Mouse (Mus musculus): ENCODE results near the gene Brsk1.

The Brsk1 gene

DNA sequence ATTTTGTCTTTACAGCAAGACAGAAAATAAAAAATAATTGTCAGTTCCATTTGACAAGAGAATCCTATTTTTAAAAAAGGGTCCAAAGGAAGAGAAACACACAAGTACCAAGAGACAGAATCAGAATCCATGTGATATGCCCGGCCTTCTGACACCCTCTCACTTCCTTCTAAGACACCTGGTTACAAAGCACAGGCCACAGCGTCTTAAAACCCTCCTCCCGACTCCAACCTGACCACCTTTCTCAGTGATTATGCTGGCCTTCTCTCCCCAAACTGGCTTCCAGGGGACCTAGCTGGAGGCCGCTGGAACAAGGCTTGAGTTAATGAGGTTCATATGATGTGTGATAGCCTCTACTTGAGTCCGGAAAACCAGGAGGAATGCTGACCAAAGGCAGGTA is 37.1 kb upstream of the Brsk1 start:
- peaks cover 45% of the 10 kb centered on the region for H3K36me3 ChIP-seq (ENCODE audit: insufficient read depth, low read length)
- no peak for TF ChIP-seq POU5F1 (IDR thresholded peaks at IDR 0.05; ENCODE audit: borderline replicate concordance, low read length)
- TF ChIP-seq NANOG (IDR thresholded peaks at IDR 0.05; ENCODE audit: borderline replicate concordance, low read length): no peak
- no peak for TF ChIP-seq CTCF (conservative IDR thresholded peaks at IDR 0.05; ENCODE audit: low read length)
- no peak overlapping the region for H3K4me3 ChIP-seq (replicated peaks; ENCODE audit: low read length)
- H3K27me3 ChIP-seq (ENCODE audit: insufficient read depth, low read length): no peaks in the 10 kb centered on the region
- H3K9me3 ChIP-seq (ENCODE audit: low read length): no peaks in the 10 kb centered on the region
- H3K4me1 ChIP-seq (replicated peaks; ENCODE audit: low read depth, low read length): peaks cover 67% of the 10 kb centered on the region

DNA sequence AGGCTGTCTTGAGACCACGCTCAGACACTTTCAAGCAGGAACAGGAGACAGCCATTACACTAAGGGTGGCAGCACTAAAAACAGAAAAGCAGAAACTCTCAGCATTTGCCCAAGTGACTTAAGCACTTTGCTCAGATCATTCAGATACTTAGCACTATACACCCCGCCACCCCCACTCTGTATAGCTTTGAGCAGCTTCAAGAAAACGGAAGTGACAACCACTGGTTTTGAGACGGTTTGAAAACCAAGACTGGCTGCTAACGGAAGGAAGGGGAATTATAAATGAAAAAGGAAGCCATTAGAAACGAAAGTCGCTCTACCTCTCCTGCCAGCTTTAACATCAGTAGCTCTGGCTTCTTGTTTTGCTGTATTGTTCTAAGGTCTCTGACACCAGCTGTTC is 36.6 kb upstream of the Brsk1 start:
- H3K36me3 ChIP-seq (ENCODE audit: insufficient read depth, low read length): peaks cover 45% of the 10 kb centered on the region
- no peaks in the 10 kb centered on the region for H3K27me3 ChIP-seq (ENCODE audit: insufficient read depth, low read length)
- peaks cover 67% of the 10 kb centered on the region for H3K4me1 ChIP-seq (replicated peaks; ENCODE audit: low read depth, low read length)
- no peaks in the 10 kb centered on the region for H3K9me3 ChIP-seq (ENCODE audit: low read length)
- H3K4me3 ChIP-seq (replicated peaks; ENCODE audit: low read length): no peak overlapping the region
- TF ChIP-seq CTCF (conservative IDR thresholded peaks at IDR 0.05; ENCODE audit: low read length) (no peak), POU5F1 (IDR thresholded peaks at IDR 0.05; ENCODE audit: borderline replicate concordance, low read length) (no peak), NANOG (IDR thresholded peaks at IDR 0.05; ENCODE audit: borderline replicate concordance, low read length) (no peak)

- no peaks in the 10 kb centered on the region for H3K9me3 ChIP-seq (ENCODE audit: low read length)
- no peak for TF ChIP-seq POU5F1 (IDR thresholded peaks at IDR 0.05; ENCODE audit: borderline replicate concordance, low read length)
- TF ChIP-seq NANOG (IDR thresholded peaks at IDR 0.05; ENCODE audit: borderline replicate concordance, low read length): no peak
- TF ChIP-seq CTCF (conservative IDR thresholded peaks at IDR 0.05; ENCODE audit: low read length): no peak
- H3K4me3 ChIP-seq (replicated peaks; ENCODE audit: low read length): no peak overlapping the region
- H3K27me3 ChIP-seq (ENCODE audit: insufficient read depth, low read length): no peaks in the 10 kb centered on the region
- H3K36me3 ChIP-seq (ENCODE audit: insufficient read depth, low read length): peaks cover 45% of the 10 kb centered on the region
- H3K4me1 ChIP-seq (replicated peaks; ENCODE audit: low read depth, low read length): peaks cover 67% of the 10 kb centered on the region
Observed at GRCm38 (mm10) chr7:4654221-4654620, 36.2 kb upstream of the Brsk1 start.

- Histone ChIP-seq H3K36me3 (ENCODE audit: insufficient read depth, low read length) (peaks cover 47% of the 10 kb centered on the region), H3K27me3 (ENCODE audit: insufficient read depth, low read length) (no peaks in the 10 kb centered on the region), H3K4me3 (replicated peaks; ENCODE audit: low read length) (no peak overlapping the region), H3K9me3 (ENCODE audit: low read length) (no peaks in the 10 kb centered on the region), H3K4me1 (replicated peaks; ENCODE audit: low read depth, low read length) (peaks cover 77% of the 10 kb centered on the region)
- no peak for TF ChIP-seq NANOG (IDR thresholded peaks at IDR 0.05; ENCODE audit: borderline replicate concordance, low read length)
- TF ChIP-seq POU5F1 (IDR thresholded peaks at IDR 0.05; ENCODE audit: borderline replicate concordance, low read length): no peak
- no peak for TF ChIP-seq CTCF (conservative IDR thresholded peaks at IDR 0.05; ENCODE audit: low read length)
Observed at GRCm38 (mm10) chr7:4655393-4655792, 35.0 kb upstream of the Brsk1 start.

DNA sequence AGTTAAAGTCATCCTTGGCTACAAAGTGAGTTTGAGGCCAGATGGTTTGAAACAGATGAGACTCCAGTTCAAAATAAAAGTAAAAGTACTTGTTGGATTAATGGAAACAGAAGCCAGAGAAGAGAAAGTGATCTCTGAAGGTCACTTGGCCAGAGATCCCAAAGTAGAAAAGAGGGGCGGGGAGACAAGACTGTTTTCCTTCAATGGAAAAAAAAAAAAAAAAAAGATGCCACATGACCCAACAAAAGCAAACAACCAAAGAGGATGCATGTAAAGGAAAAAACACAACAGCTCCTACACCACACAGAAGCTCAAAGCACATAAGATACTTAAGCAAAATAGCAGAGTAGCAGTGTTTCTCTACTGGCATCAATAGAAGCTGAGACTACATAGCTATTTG is 34.5 kb upstream of the Brsk1 start:
- TF ChIP-seq POU5F1 (IDR thresholded peaks at IDR 0.05; ENCODE audit: borderline replicate concordance, low read length) (no peak), NANOG (IDR thresholded peaks at IDR 0.05; ENCODE audit: borderline replicate concordance, low read length) (no peak), CTCF (conservative IDR thresholded peaks at IDR 0.05; ENCODE audit: low read length) (no peak)
- Histone ChIP-seq H3K9me3 (ENCODE audit: low read length) (no peaks in the 10 kb centered on the region), H3K27me3 (ENCODE audit: insufficient read depth, low read length) (no peaks in the 10 kb centered on the region), H3K36me3 (ENCODE audit: insufficient read depth, low read length) (peaks cover 52% of the 10 kb centered on the region), H3K4me1 (replicated peaks; ENCODE audit: low read depth, low read length) (peaks cover 82% of the 10 kb centered on the region), H3K4me3 (replicated peaks; ENCODE audit: low read length) (no peak overlapping the region)

DNA sequence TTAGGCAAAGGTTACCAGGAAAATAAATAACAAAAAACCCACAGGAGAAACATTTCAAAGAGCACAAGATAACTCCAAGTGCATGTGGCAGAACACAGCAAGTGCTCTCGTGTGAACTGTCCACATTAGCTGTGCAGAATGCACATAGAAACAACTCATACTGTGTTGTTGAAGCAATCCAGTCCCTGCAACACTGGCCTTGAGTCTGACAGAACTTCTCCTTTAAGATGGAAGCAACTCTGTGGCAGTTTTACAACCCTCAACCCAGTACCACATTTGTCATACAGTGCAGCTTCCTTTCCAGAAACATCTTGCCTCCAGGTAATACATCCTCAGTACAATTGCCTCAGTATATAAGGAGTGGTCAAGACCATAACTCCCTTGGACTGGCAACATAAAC is 33.6 kb upstream of the Brsk1 start:
- H3K9me3 ChIP-seq (ENCODE audit: low read length): no peaks in the 10 kb centered on the region
- H3K4me1 ChIP-seq (replicated peaks; ENCODE audit: low read depth, low read length): peaks cover 82% of the 10 kb centered on the region
- H3K36me3 ChIP-seq (ENCODE audit: insufficient read depth, low read length): peaks cover 52% of the 10 kb centered on the region
- H3K4me3 ChIP-seq (replicated peaks; ENCODE audit: low read length): no peak overlapping the region
- H3K27me3 ChIP-seq (ENCODE audit: insufficient read depth, low read length): no peaks in the 10 kb centered on the region
- TF ChIP-seq POU5F1 (IDR thresholded peaks at IDR 0.05; ENCODE audit: borderline replicate concordance, low read length): no peak

DNA sequence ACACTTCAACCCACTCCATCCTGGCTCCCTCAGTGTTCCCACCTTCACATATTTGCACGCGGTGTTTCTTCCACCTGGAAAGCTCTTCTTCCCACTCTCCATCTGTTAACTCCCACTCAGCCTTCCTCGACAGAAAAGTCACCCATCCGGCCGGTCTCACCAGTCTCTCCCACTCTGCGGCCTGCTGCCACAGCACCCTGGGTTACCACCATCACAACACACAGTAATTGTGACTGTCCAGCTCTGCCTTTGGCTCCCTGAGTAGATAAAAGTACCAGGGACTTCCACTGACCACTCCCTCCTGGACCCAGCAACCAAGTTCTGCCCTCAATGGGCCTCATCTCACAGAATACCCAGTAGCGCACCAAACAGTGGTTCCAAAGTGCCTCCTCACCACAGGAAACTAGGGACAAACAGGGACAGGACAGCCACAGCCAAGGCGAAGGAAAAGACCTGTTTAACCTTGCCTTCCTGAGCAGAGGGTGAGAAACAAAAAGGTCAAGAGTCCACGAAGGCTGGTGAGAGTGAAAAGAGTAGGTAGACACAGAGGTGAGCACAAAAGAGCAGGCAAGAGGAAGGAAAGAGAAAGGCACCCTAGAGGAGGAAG is 32.8 kb upstream of the Brsk1 start:
- H3K27me3 ChIP-seq (ENCODE audit: insufficient read depth, low read length): no peaks in the 10 kb centered on the region
- H3K4me1 ChIP-seq (replicated peaks; ENCODE audit: low read depth, low read length): peaks cover 82% of the 10 kb centered on the region
- H3K4me3 ChIP-seq (replicated peaks; ENCODE audit: low read length): peak overlapping the region; percentile 94
- TF ChIP-seq CTCF (conservative IDR thresholded peaks at IDR 0.05; ENCODE audit: low read length): no peak
- TF ChIP-seq NANOG (IDR thresholded peaks at IDR 0.05; ENCODE audit: borderline replicate concordance, low read length): no peak
- no peak for TF ChIP-seq POU5F1 (IDR thresholded peaks at IDR 0.05; ENCODE audit: borderline replicate concordance, low read length)
- peaks cover 56% of the 10 kb centered on the region for H3K36me3 ChIP-seq (ENCODE audit: insufficient read depth, low read length)
- H3K9me3 ChIP-seq (ENCODE audit: low read length): no peaks in the 10 kb centered on the region

GRCm38 (mm10) chr7:4658128-4658907 is 32.1 kb upstream of the Brsk1 start:
- no peak for TF ChIP-seq NANOG (IDR thresholded peaks at IDR 0.05; ENCODE audit: borderline replicate concordance, low read length)
- TF ChIP-seq POU5F1 (IDR thresholded peaks at IDR 0.05; ENCODE audit: borderline replicate concordance, low read length): no peak
- no peak for TF ChIP-seq CTCF (conservative IDR thresholded peaks at IDR 0.05; ENCODE audit: low read length)
- H3K27me3 ChIP-seq (ENCODE audit: insufficient read depth, low read length): no peaks in the 10 kb centered on the region
- H3K4me3 ChIP-seq (replicated peaks; ENCODE audit: low read length): peak overlapping the region; percentile 94
- peaks cover 55% of the 10 kb centered on the region for H3K36me3 ChIP-seq (ENCODE audit: insufficient read depth, low read length)
- no peaks in the 10 kb centered on the region for H3K9me3 ChIP-seq (ENCODE audit: low read length)
- peaks cover 82% of the 10 kb centered on the region for H3K4me1 ChIP-seq (replicated peaks; ENCODE audit: low read depth, low read length)
